In genomic region chr2:33973213-33973834, GRCm38 (mm10) we compare ENCODE assay signal across 9 mouse cellular contexts.
DNase-seq lines count a peak whose midpoint lies in the region; ATAC-seq and TF ChIP-seq lines count a peak whose summit lies in the region.
"Had no signal": no experiment of that assay in that cellular context is flagged by ENCODE, and none has a peak within 500 bp of the region (broad histone marks: within the 10 kb centered on the region; RNA-seq: fewer than 3 reads in every experiment).

No protein-coding gene starts in this region.

- WGBS in cerebellum, adult 2 months = 72% methylated on average over 4 of the region's 4 CpGs
- WGBS in lung, postnatal 0 days = 76% methylated on average over 4 of the region's 4 CpGs

- no peak overlapping the region for H3K9ac ChIP-seq in lung, postnatal 0 days (replicated peaks; ENCODE audit: low read depth)

- no peaks in the 10 kb centered on the region for H3K27me3 ChIP-seq in cerebellum, adult 2 months (ENCODE audit: control insufficient read depth, insufficient read depth, low read length)
- no peaks in the 10 kb centered on the region for H3K27me3 ChIP-seq in lung, postnatal 0 days (replicated peaks; ENCODE audit: insufficient read depth, low read length)

- TF ChIP-seq EP300 in lung, postnatal 0 days (IDR thresholded peaks at IDR 0.05) = no peak

- DNase-seq in MN1 (ENCODE audit: low spot score) = peak; percentile 79
- DNase-seq in cerebellum, adult 2 months = peak; percentile 75 to 83
- DNase-seq in forelimb bud, embryonic 11.5 days (ENCODE audit: low read depth, low spot score) = peak; percentile 84
- DNase-seq in layer of hippocampus, adult 2 months (ENCODE audit: low spot score in 2 of 2) = peak; percentile 77 to 88
- peak; percentile 85 for DNase-seq in lung, postnatal 0 days (ENCODE audit: low spot score)
- DNase-seq in retina, adult 2 months (ENCODE audit: low read depth, low spot score) = peak; percentile 57
- DNase-seq in thymus, postnatal 14 days = peak; percentile 86

- no peaks in the 10 kb centered on the region for H3K4me1 ChIP-seq in cerebellum, adult 2 months (ENCODE audit: control insufficient read depth, insufficient read depth, low read length)
- H3K4me1 ChIP-seq in lung, postnatal 0 days (ENCODE audit: insufficient read depth, low read depth, low read length) = no peaks in the 10 kb centered on the region

- H3K4me2 ChIP-seq in lung, postnatal 0 days (replicated peaks; ENCODE audit: low read depth, low read length) = no peak overlapping the region

- TF ChIP-seq CTCF in cerebellum, adult 2 months (IDR thresholded peaks at IDR 0.05; ENCODE audit: borderline replicate concordance, insufficient read depth, low read depth, low read length) = peak; percentile 99
- TF ChIP-seq CTCF in layer of hippocampus, adult 2 months (conservative IDR thresholded peaks at IDR 0.05) = peak; percentile 100
- TF ChIP-seq CTCF in lung, postnatal 0 days (IDR thresholded peaks at IDR 0.05) = peak; percentile 100

- H3K36me3 ChIP-seq in lung, postnatal 0 days (ENCODE audit: insufficient read depth, low read length) = no peaks in the 10 kb centered on the region

- no peak overlapping the region for H3K27ac ChIP-seq in cerebellum, adult 2 months (ENCODE audit: insufficient read depth, low read length)
- no peak overlapping the region for H3K27ac ChIP-seq in layer of hippocampus, adult 2 months
- no peak overlapping the region for H3K27ac ChIP-seq in lung, postnatal 0 days (ENCODE audit: low read length)

- no peaks in the 10 kb centered on the region for H3K9me3 ChIP-seq in lung, postnatal 0 days (ENCODE audit: low read length)
- H3K9me3 ChIP-seq: megakaryocyte, embryonic 14.5 days had no signal

- no peak overlapping the region for H3K4me3 ChIP-seq in cerebellum, adult 2 months (replicated peaks; ENCODE audit: insufficient read depth, low read depth, low read length)
- no peak overlapping the region for H3K4me3 ChIP-seq in layer of hippocampus, adult 2 months
- H3K4me3 ChIP-seq in lung, postnatal 0 days (ENCODE audit: low read depth, low read length) = no peak overlapping the region
- H3K4me3 ChIP-seq: megakaryocyte, embryonic 14.5 days had no signal

- no peak for TF ChIP-seq POLR2A in cerebellum, adult 2 months (IDR thresholded peaks at IDR 0.05; ENCODE audit: borderline replicate concordance, insufficient read depth, low read length)

- ATAC-seq in hematopoietic stem cell, adult 5-6 weeks (replicated peaks in 1 of 2; ENCODE audit: insufficient read depth in 1 of 2, low FRiP score in 2 of 2, low TSS enrichment in 1 of 2, low read depth in 1 of 2, poor library complexity in 2 of 2, severe bottlenecking in 2 of 2) = peak; percentile 83 to 88
- peak; percentile 73 for ATAC-seq in lung, postnatal 0 days
